Mouse (Mus musculus) liver, postnatal 0 days (tissue): Measurements from ENCODE around the gene Gpr174.

Source experiments
- CTCF ChIP-seq: sonication (generic); IDR thresholded peaks from 2 replicates; pipeline ENCODE4 v1.5.1; 2016; ENCODE audit warnings: antibody characterized with exemption, low read depth
- EP300 ChIP-seq: IDR thresholded peaks from 2 replicates; pipeline ENCODE4 v1.6.1; 2016; ENCODE audit warnings: antibody characterized with exemption, low read depth, mild to moderate bottlenecking

DNA sequence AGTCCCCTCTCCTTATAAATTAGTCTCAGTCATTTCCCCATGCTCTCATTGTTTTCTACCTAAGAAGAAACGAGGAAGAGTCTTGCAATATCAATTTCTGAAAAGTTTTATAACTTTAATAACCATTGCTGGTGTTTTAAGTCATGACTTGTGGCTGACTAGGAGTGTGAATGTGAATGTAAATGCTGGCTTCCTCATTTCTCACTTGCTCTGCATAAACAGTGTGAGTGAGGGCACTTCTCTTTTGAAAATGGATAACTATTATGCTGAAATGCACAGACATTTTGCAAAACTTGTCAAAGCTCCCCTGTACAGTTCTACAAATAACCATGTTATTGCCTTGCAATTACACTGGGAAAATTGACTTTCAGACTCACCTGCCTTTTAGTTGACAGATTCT, 8.9 kb downstream of the Gpr174 start:
- TF ChIP-seq CTCF (no peak), EP300 (no peak)
